Mouse (Mus musculus) cerebellum, adult 18-20 months (tissue): ENCODE measurements around the gene Bax.

ENCODE experiments used
- DNase-seq, 2 experiments: peaks; one replicate each; pipeline ENCODE4 v3.0.0; 2021

The Bax gene

GRCm38 (mm10) chr7:45455932-45456696, 10.6 kb downstream of the Bax start:
- no peak for DNase-seq

- DNase-seq = no peak
Observed at GRCm38 (mm10) chr7:45454971-45455370, 11.7 kb downstream of the Bax start.

DNA sequence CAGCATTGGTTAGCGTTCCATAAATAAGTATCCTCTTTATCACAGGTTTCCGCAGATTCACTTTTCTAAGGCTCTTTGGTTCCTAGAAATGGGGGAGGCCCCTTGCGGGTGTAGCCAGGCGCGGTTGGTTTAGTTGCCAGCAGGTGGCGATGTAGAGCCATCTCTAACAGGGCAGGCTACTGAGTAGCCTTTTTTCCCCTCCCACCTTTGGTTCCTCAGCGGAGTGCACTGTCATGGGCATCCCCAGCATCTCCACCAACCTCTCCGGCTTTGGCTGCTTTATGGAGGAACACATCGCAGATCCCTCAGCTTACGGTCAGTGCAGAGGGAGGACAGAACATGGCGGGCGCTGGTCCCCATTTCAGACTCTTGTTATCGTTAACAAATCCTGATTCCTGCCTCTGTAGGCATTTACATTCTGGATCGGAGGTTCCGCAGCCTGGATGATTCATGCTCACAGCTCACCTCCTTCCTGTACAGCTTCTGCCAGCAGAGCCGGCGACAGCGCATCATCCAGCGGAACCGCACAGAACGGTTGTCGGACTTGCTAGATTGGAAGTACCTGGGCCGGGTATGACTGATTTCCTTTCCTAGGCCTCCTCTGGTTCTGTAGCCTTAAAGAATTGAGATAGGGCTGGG, 15.2 kb downstream of the Bax start:
- peak; percentile 90 for DNase-seq

- DNase-seq = no peak
Observed at GRCm38 (mm10) chr7:45449974-45450373, 16.7 kb downstream of the Bax start.

DNA sequence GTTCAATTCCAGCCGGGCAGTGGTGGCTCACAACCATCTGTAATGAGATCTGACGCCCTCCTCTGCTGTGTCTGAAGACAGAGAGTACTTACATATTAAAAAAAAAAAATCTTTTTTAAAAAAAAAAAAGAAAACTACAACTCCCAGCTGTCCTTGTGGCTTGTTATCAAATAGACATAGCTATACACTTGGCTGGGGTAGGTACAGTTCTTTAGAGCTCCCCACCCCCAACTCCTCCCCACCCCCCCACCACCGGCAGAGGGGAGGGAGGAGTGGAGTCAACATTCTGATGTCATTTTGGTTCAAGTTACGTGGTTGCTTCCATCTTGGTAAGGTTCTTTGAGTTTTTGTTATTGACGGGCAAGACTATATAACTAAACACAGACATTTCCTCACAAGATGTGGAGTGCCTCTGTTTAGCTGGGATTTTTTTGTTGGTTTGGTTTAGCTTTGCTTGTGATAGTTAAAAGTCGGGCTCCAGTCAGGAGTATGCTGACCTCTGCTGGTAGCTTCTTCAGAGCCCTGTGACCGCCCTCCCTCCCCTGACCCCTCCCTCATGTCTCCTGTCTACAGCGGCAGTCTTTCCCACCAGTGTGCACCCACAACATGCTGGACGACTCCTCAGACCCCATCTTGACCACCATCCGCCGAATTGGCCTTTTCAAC, 19.2 kb downstream of the Bax start:
- no peak for DNase-seq

DNA sequence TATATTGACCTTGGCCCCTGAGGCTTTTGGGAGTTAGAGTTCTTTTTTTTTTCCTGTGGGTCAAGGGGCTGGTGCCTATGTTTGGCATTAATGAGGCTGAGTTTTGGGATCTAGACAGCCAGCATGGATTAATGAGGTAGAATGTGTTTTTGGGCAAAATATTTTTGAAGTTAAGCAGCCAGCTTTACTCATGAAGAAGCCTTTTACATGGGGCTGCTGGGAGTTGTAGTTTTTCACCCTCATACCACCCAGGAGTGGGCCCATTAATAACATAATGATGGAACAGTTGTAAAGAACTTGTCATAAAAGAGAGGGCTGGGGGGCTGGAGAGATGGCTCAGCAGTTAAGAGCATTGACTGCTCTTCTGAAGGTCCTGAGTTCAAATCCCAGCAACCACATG, 20.1 kb downstream of the Bax start:
- DNase-seq = no peak

DNA sequence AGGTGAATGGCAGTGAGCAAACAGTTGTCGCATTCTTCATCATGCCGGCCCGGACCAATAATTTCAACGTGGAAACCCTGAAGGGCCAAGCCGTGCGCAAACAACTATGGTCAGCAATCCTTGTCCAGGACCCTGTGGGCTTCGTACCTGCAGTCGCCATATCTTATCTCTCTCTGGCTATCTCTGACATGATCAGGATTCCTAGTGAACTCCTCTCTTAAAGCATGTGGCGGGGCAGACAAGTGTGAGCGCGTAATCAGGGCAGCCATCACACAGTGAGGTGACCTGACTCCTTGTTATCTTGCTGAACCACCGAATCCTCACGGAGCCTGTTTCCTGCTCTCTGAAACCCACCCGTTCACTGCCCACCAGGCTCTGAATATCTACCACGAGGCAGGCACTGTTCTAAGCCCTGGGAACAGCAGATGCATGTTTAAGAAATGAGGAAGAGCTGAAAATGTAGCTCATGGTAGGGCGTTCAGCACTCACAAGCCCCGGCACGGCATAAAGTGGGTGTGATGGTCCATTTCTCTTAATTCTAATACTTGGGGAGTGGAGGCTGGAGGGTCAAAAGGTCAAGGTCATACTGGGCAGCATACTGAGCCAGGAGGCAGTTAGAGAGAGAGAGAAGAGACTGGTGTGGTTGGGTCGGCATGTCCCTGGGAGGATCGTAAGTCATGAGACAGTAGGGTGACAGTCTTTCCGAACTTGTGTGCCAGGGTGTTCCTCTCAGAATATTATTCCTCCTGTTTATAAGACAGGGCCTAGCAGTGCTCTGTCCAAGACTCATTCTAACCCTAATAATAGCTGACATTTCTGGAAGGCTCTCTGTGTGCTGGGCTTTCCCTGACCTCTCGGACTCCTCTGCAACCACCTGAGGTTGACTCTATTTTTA, 22.9 kb downstream of the Bax start:
- DNase-seq = no peak

- DNase-seq = peak; percentile 36 to 46
Observed at GRCm38 (mm10) chr7:45437521-45438276, 29.0 kb downstream of the Bax start, which contains the start of gene Ruvbl2. Gene Ruvbl2, minus strand, starts transcription at chr7:45438096.

GRCm38 (mm10) chr7:45437046-45437445, 29.7 kb downstream of the Bax start:
- DNase-seq = no peak

DNA sequence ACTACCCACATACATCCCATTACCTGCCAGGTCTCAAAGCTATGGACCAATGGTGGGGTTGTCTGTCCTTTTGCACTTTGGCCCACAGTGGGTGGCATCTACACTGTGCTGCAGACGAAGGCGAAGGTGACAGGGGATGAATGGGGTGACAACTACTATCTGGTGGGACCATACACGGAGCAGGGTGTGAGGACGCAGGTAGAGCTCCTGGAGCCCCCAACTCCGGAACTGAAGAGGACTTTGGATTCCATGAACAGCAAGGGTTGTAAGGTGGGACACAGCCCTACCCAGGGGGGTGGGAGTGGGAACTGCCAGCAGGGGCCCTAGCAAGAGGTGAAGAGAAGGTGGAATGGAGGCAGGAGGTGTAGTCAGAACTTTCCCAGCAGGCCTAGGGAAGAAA, 30.3 kb downstream of the Bax start:
- DNase-seq = no peak

DNA sequence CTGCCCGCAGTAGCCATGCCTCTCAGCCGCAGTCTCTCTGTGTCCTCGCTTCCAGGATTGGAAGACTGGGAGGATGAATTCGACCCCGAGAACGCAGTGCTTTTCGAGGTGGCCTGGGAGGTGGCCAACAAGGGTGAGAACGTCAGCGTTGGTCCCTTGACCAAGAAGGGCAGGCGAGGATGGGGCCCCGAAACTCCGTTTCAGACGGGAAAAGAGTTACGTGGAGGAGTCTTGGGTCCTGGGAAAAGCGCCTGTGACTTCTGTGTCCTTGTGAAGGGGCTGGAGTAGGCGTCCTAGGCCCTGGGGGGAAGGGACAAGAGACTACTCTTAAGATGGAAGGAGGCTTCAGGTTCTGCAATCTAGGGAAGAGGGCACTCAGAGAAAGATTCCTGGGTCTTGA, 31.7 kb downstream of the Bax start:
- no peak for DNase-seq

GRCm38 (mm10) chr7:45434203-45435015, 32.3 kb downstream of the Bax start, which contains the start of gene Gys1:
Gene Gys1, plus strand, starts transcription at chr7:45434844.
- DNase-seq = peak; percentile 100

DNA sequence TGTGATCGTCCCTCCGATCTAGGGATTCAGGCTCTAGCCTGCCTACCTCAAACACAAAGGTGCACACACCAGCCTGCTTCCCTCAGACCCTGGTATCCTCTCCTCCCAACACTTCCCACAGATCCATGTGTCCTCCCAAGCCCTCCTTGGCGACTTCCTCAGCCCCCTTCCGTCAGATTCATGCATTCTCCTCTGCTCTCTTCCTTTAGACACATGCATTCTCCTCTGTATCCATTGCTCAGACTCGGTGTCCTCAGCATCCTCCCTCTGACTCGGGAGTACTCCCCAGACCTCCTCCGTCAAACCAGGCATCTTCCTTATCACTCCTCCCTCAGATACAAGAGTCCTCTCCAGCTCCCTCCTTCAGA, 32.9 kb downstream of the Bax start:
- DNase-seq = no peak

DNA sequence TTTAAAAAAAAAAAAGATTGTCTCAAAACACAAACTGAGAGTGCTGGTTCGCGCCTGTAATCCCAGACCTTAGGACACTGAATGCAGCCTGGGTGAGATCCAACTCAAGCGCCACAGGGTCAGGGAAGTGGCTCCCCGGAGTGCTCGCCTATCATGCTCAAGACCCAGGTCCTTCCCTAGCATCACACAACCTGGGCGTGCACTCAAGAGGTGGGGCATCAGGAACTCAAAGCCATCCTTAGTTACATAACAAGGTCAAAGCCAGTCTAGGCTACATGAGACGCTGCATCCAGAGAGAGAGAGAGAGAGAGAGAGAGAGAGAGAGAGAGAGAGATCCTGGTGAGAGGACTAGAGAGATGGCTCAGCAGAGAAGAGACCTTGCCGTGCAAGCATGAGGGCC, 40.1 kb downstream of the Bax start:
- DNase-seq = no peak

GRCm38 (mm10) chr7:45421194-45421593, 45.5 kb downstream of the Bax start:
- no peak for DNase-seq

DNA sequence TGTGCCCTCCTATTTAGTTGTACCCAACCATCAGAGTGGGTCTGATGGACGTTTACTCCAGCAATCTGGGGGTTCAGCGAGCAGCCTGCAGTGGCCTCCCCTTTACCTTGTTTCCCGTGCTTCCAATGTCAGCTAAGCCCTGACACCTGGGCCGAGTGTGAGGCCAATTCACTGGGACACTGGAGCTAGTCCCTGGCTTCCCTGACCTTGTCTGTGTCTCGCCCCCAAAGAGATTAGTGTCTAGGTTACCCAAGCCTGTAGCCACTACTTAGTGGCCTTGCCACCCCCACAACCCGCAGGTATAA, 46.1 kb downstream of the Bax start, which contains the start of gene Lhb:
Gene Lhb, plus strand, starts transcription at position 206 of the 305 bp plus-strand sequence.
- no peak for DNase-seq

- no peak for DNase-seq
Observed at GRCm38 (mm10) chr7:45419859-45420614, 46.7 kb downstream of the Bax start.

GRCm38 (mm10) chr7:45417962-45418492, 48.7 kb downstream of the Bax start:
- no peak for DNase-seq

DNA sequence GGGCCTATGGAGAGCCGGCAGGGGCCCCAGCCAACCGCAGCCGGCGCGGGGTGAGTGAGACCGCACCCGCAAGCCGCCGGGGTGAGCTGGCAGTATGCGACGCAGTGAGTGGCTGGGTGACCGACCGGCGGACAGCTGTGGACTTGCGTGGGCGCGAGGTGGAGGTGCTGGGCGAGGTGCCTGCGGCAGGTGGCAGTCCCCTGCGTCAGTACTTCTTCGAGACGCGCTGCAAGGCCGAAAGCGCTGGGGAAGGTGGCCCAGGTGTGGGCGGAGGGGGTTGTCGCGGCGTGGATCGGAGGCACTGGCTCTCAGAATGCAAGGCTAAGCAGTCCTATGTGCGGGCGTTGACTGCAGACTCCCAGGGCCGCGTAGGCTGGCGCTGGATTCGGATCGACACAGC, 51.1 kb downstream of the Bax start:
- DNase-seq = peak in 1 of 2 experiments; percentile 17

GRCm38 (mm10) chr7:45414740-45415224, 51.9 kb downstream of the Bax start:
- no peak for DNase-seq
